Mouse (Mus musculus) adrenal gland, postnatal 14 days (tissue): Measurements from ENCODE around the gene Atp6v0a2. TPM values are rescaled to one million over a fixed set of nuclear protein-coding genes. Genes with fewer than 3 reads are reported as not detected.

ENCODE experiments used
- DNase-seq: peaks from one replicate; pipeline ENCODE4 v3.0.0; 2021; ENCODE audit warnings: mixed read lengths
- total RNA-seq: library from RNA; stranded (reverse); gene quantifications from 2 replicates; pipeline ENCODE4 v1.2.3, GENCODE M21; 2021

Atp6v0a2 gene
- total RNA-seq, 1 experiment from 2014 or later, result 60.1 TPM

- DNase-seq, result no peak
Observed at GRCm38 (mm10) chr5:124636694-124637093, 8.3 kb downstream of the Atp6v0a2 start.

- DNase-seq, result no peak
Observed at GRCm38 (mm10) chr5:124637300-124637699, 8.9 kb downstream of the Atp6v0a2 start.

GRCm38 (mm10) chr5:124637836-124638235 is 9.5 kb downstream of the Atp6v0a2 start:
- DNase-seq, result no peak

GRCm38 (mm10) chr5:124713741-124714140 is 85.4 kb downstream of the Atp6v0a2 start:
- DNase-seq, result no peak

- DNase-seq, result peak; percentile 71
Observed at GRCm38 (mm10) chr5:124715135-124715534, 86.8 kb downstream of the Atp6v0a2 start.

- no peak for DNase-seq
Observed at GRCm38 (mm10) chr5:124717969-124718368, 89.6 kb downstream of the Atp6v0a2 start.

GRCm38 (mm10) chr5:124718396-124718795 is 90.0 kb downstream of the Atp6v0a2 start:
- DNase-seq, result no peak

GRCm38 (mm10) chr5:124723125-124723524 is 94.7 kb downstream of the Atp6v0a2 start:
- no peak for DNase-seq

- DNase-seq, result peak; percentile 17
Observed at GRCm38 (mm10) chr5:124724997-124725396, 96.6 kb downstream of the Atp6v0a2 start, which contains the start of gene Dnah10. Gene Dnah10, plus strand, starts transcription at chr5:124725085.

- DNase-seq, result peak; percentile 37
Observed at GRCm38 (mm10) chr5:124729662-124730206, 101.4 kb downstream of the Atp6v0a2 start.

GRCm38 (mm10) chr5:124733961-124734360 is 105.6 kb downstream of the Atp6v0a2 start:
- DNase-seq, result no peak

- no peak for DNase-seq
Observed at GRCm38 (mm10) chr5:124741898-124742599, 113.7 kb downstream of the Atp6v0a2 start.

GRCm38 (mm10) chr5:124743841-124744240 is 115.5 kb downstream of the Atp6v0a2 start:
- peak; percentile 24 for DNase-seq

GRCm38 (mm10) chr5:124746220-124746619 is 117.8 kb downstream of the Atp6v0a2 start:
- DNase-seq, result no peak

- DNase-seq, result no peak
Observed at GRCm38 (mm10) chr5:124748296-124748695, 119.9 kb downstream of the Atp6v0a2 start.

- peak; percentile 76 for DNase-seq
Observed at GRCm38 (mm10) chr5:124751656-124752055, 123.3 kb downstream of the Atp6v0a2 start.

GRCm38 (mm10) chr5:124761011-124761410 is 132.6 kb downstream of the Atp6v0a2 start:
- peak; percentile 47 for DNase-seq

- DNase-seq, result no peak
Observed at GRCm38 (mm10) chr5:124761787-124762186, 133.4 kb downstream of the Atp6v0a2 start.

Other genes starting within 250 kb of the Atp6v0a2 start
- 90.7 and 103 TPM in 2 replicates for gene Sbno1, start 202.6 kb upstream of the Atp6v0a2 start, total RNA-seq
- 146 and 162 TPM in 2 replicates for gene Kmt5a, start 188.6 kb upstream of the Atp6v0a2 start, total RNA-seq
- 21.2 and 23.9 TPM in 2 replicates for gene Rilpl2, start 150.2 kb upstream of the Atp6v0a2 start, total RNA-seq
- 13.4 and 18.4 TPM in 2 replicates for gene Snrnp35, start 145.4 kb upstream of the Atp6v0a2 start, total RNA-seq
- 15.8 and 18.1 TPM in 2 replicates for gene Rilpl1, start 97.2 kb upstream of the Atp6v0a2 start, total RNA-seq
- gene Tmed2, start 87.9 kb upstream of the Atp6v0a2 start, total RNA-seq, result 200 and 212 TPM in 2 replicates
- 12.0 and 16.3 TPM in 2 replicates for gene Ddx55, start 75.7 kb upstream of the Atp6v0a2 start, total RNA-seq
- gene Eif2b1, start 49.4 kb upstream of the Atp6v0a2 start, total RNA-seq, result 42.9 and 51.2 TPM in 2 replicates
- 35.6 and 35.7 TPM in 2 replicates for gene Gtf2h3, start 49.4 kb upstream of the Atp6v0a2 start, total RNA-seq
- gene Dnah10, start 96.5 kb downstream of the Atp6v0a2 start, total RNA-seq, result 0.78 and 0.94 TPM in 2 replicates
- 4.2 and 6.2 TPM in 2 replicates for gene Ccdc92, start 233.8 kb downstream of the Atp6v0a2 start, total RNA-seq
- gene Zfp664, start 234.1 kb downstream of the Atp6v0a2 start, total RNA-seq, result 53.2 and 54.8 TPM in 2 replicates